ENCODE assay signal across 8 mouse cellular contexts in the genomic region with DNA sequence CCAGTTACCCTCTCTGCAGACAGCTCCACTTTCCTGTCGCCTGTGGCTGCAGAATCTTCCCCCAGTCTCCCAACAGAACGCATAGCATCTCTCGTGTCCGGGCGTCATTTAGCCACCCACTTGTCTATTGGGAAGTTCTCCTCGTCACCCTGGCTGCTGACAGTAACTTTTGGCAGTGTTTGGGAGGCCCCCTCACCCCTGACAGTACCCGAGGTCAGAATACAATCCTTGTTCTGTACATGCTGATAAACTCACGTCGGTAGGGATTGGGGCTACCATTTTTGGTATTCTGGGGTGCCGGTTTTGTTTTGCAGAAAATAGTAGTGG. TPM values are rescaled to one million over a fixed set of nuclear protein-coding genes. Genes with fewer than 3 reads are reported as not detected.
A peak's percentile ranks its signal among the peaks of the same experiment; 100 is the strongest.
DNase-seq lines count a peak whose midpoint lies in the region; ATAC-seq lines count a peak whose summit lies in the region.

No protein-coding gene starts in this region.

- no peaks in the 10 kb centered on the region for H3K27me3 ChIP-seq in forebrain, embryonic 16.5 days (replicated peaks; ENCODE audit: control insufficient read depth, insufficient read depth, low read length)
- H3K27me3 ChIP-seq in liver, embryonic 12.5 days (replicated peaks) = no peaks in the 10 kb centered on the region

- H3K9me3 ChIP-seq in forebrain, embryonic 16.5 days (ENCODE audit: control insufficient read depth, low read length) = no peaks in the 10 kb centered on the region
- no peaks in the 10 kb centered on the region for H3K9me3 ChIP-seq in liver, embryonic 12.5 days (replicated peaks)

- 1% methylated on average over 10 of the region's 10 CpGs for WGBS in forebrain, embryonic 16.5 days
- 1% methylated on average over 10 of the region's 10 CpGs for WGBS in liver, embryonic 12.5 days (ENCODE audit: insufficient replicate concordance)

- H3K4me1 ChIP-seq in forebrain, embryonic 16.5 days (replicated peaks; ENCODE audit: control insufficient read depth, insufficient read depth, low read length) = peaks cover 22% of the 10 kb centered on the region
- peaks cover 59% of the 10 kb centered on the region for H3K4me1 ChIP-seq in liver, embryonic 12.5 days

- no peaks in the 10 kb centered on the region; the same call in 1 of the 2 replicates for H3K36me3 ChIP-seq in forebrain, embryonic 16.5 days (ENCODE audit: control insufficient read depth, insufficient read depth)
- peaks cover 28% of the 10 kb centered on the region for H3K36me3 ChIP-seq in liver, embryonic 12.5 days

- ATAC-seq in forebrain, embryonic 16.5 days = no peak
- no peak for ATAC-seq in liver, embryonic 12.5 days

- DNase-seq in frontal cortex, postnatal 10 days (ENCODE audit: low spot score in 2 of 2) = peak; percentile 22 to 28
- no peak for DNase-seq in frontal cortex, postnatal 36 days (ENCODE audit: low spot score in 2 of 2)
- DNase-seq in right cerebral cortex, postnatal 10 days (ENCODE audit: low spot score in 2 of 2) = peak; percentile 50 to 57
- no peak for DNase-seq in right cerebral cortex, postnatal 14 days
- peak; percentile 26 for DNase-seq in skeletal muscle tissue, adult 2 months (ENCODE audit: low read depth, low spot score)
- DNase-seq in adrenal gland, postnatal 14 days = no peak

- peak overlapping the region; percentile 82 for H3K4me3 ChIP-seq in forebrain, embryonic 16.5 days (replicated peaks; ENCODE audit: low read length)
- peak overlapping the region; percentile 96 for H3K4me3 ChIP-seq in liver, embryonic 12.5 days

- peak overlapping the region; percentile 99 for H3K27ac ChIP-seq in forebrain, embryonic 16.5 days (ENCODE audit: low read length)
- peak overlapping the region; percentile 98 for H3K27ac ChIP-seq in liver, embryonic 12.5 days

- peak overlapping the region; percentile 60 for H3K4me2 ChIP-seq in forebrain, embryonic 16.5 days (ENCODE audit: low read length)
- peak overlapping the region; percentile 91 for H3K4me2 ChIP-seq in liver, embryonic 12.5 days

- peak overlapping the region; percentile 90 for H3K9ac ChIP-seq in forebrain, embryonic 16.5 days (replicated peaks; ENCODE audit: low read depth, low read length)
- peak overlapping the region; percentile 92 for H3K9ac ChIP-seq in liver, embryonic 12.5 days

RNA-seq across cellular contexts. Expression of a gene that starts 1.7 kb away (rescaled TPM):
- 32.8 and 40.6 TPM in 2 replicates for polyA plus RNA-seq in forebrain, embryonic 16.5 days (2015; fragmentation: Nextera tagmentation; extraction: Ambion mirVana)
- 23.5 and 25.7 TPM in 2 replicates for polyA plus RNA-seq in liver, embryonic 12.5 days (2016; fragmentation: Nextera tagmentation; extraction: Ambion mirVana)
- total RNA-seq in adrenal gland, postnatal 14 days (2021) = 32.8 and 37.5 TPM in 2 replicates

RNA-seq across cellular contexts. Expression of a gene that starts 50.7 kb away (rescaled TPM):
- 107 and 109 TPM in 2 replicates for polyA plus RNA-seq in forebrain, embryonic 16.5 days (2015; fragmentation: Nextera tagmentation; extraction: Ambion mirVana)
- 30.1 and 30.9 TPM in 2 replicates for polyA plus RNA-seq in liver, embryonic 12.5 days (2016; fragmentation: Nextera tagmentation; extraction: Ambion mirVana)
- total RNA-seq in adrenal gland, postnatal 14 days (2021) = 73.5 and 83.9 TPM in 2 replicates

RNA-seq across cellular contexts. Expression of a gene that starts 56.7 kb away (rescaled TPM):
- polyA plus RNA-seq in forebrain, embryonic 16.5 days (2015; fragmentation: Nextera tagmentation; extraction: Ambion mirVana) = 22.6 and 24.7 TPM in 2 replicates
- polyA plus RNA-seq in liver, embryonic 12.5 days (2016; fragmentation: Nextera tagmentation; extraction: Ambion mirVana) = 7.1 and 9.1 TPM in 2 replicates
- total RNA-seq in adrenal gland, postnatal 14 days (2021) = 9.3 and 11.5 TPM in 2 replicates

Comparison
In these comparisons a context has a peak if more than half of its experiments do, and no peak if none do; other contexts are left out.
1. DNase-seq: peak in frontal cortex, postnatal 10 days (2 of 2), right cerebral cortex, postnatal 10 days (2 of 2) and skeletal muscle tissue, adult 2 months (single experiment); none in frontal cortex, postnatal 36 days (0 of 2), right cerebral cortex, postnatal 14 days (single experiment) and adrenal gland, postnatal 14 days (single experiment).